Mouse (Mus musculus) embryonic facial prominence, embryonic 10.5 days (tissue): ENCODE results near the gene Anxa9. TPM values are rescaled to one million over a fixed set of nuclear protein-coding genes. Genes with fewer than 3 reads are reported as not detected.

Source experiments
- DNase-seq: peaks from one replicate; pipeline ENCODE4 v3.0.0-alpha.2; 2017; ENCODE audit warnings: low spot score
- H3K27ac ChIP-seq: fragments of 300-500 bp; sonication (generic); replicated peaks from 2 replicates; pipeline ENCODE4 v1.5.1; 2016; ENCODE audit warnings: mild to moderate bottlenecking
- H3K27me3 ChIP-seq: fragments of 300-500 bp; sonication (generic); replicated peaks from 2 replicates; pipeline ENCODE4 v1.6.1; 2016; ENCODE audit warnings: low read depth, mild to moderate bottlenecking; ENCODE audit not compliant: poor library complexity, severe bottlenecking
- H3K36me3 ChIP-seq: fragments of 300-500 bp; sonication (generic); replicated peaks from 2 replicates; pipeline ENCODE4 v1.6.1; 2016; ENCODE audit warnings: mild to moderate bottlenecking, moderate library complexity
- H3K4me1 ChIP-seq: fragments of 300-500 bp; sonication (generic); 2 replicates; pipeline ENCODE4 v1.6.1; 2016
- H3K4me3 ChIP-seq: fragments of 300-500 bp; sonication (generic); 2 replicates; pipeline ENCODE4 v1.5.1; 2016; ENCODE audit warnings: mild to moderate bottlenecking, moderate library complexity
- H3K9me3 ChIP-seq: fragments of 300-500 bp; sonication (generic); 2 replicates; pipeline ENCODE4 v1.6.1; 2016; ENCODE audit warnings: mild to moderate bottlenecking
- WGBS: fragments of 180-500 bp; shearing (Covaris S2); methylation state at CpG from one replicate; pipeline ENCODE4 v1.1.7; 2016; 5-methylcytosine and 5-hydroxymethylcytosine counted together
- polyA plus RNA-seq: library from polyadenylated mRNA; unstranded; fragments of >200 nt; fragmentation: Nextera tagmentation; extraction: Ambion mirVana; gene quantifications from 2 replicates; pipeline ENCODE4 v1.2.1, GENCODE M21; 2016

Gene Anxa9
- polyA plus RNA-seq, 1 experiment from 2014 or later, result 1.3 TPM

GRCm38 (mm10) chr3:95250783-95251424 is 56.1 kb downstream of the Anxa9 start, which contains the start of gene Bnipl:
Gene Bnipl (minus strand): TSS chr3:95251193.
- Histone ChIP-seq H3K4me3 (0 out of 2 replicates have a peak within 1 kb of the TSS, but pooled peaks have one; percentile 8), H3K36me3 (peaks cover 48% of the 10 kb centered on the region), H3K4me1 (peaks cover 8% of the 10 kb centered on the region), H3K27me3 (no peaks in the 10 kb centered on the region), H3K9me3 (no peaks in the 10 kb centered on the region), H3K27ac (peak within 1 kb of the TSS; percentile 57; the same call in 1 of the 2 replicates)
- WGBS, result 50% methylated on average over 7 of the region's 7 CpGs
- peak; percentile 34 for DNase-seq

GRCm38 (mm10) chr3:95250361-95250760 is 56.6 kb downstream of the Anxa9 start:
- Histone ChIP-seq H3K9me3 (no peaks in the 10 kb centered on the region), H3K4me1 (peaks cover 8% of the 10 kb centered on the region), H3K27ac (no peak overlapping the region), H3K36me3 (peaks cover 48% of the 10 kb centered on the region), H3K27me3 (no peaks in the 10 kb centered on the region), H3K4me3 (no peak overlapping the region)
- DNase-seq, result no peak
- WGBS, result 81% methylated on average over 5 of the region's 5 CpGs

GRCm38 (mm10) chr3:95247660-95248336 is 59.2 kb downstream of the Anxa9 start:
- no peak overlapping the region for H3K27ac ChIP-seq
- no peak for DNase-seq
- H3K27me3 ChIP-seq, result no peaks in the 10 kb centered on the region
- 86% methylated on average over 1 of the region's 1 CpGs for WGBS
- no peaks in the 10 kb centered on the region for H3K9me3 ChIP-seq
- peaks cover 27% of the 10 kb centered on the region for H3K36me3 ChIP-seq
- H3K4me3 ChIP-seq, result no peak overlapping the region
- H3K4me1 ChIP-seq, result peaks cover 8% of the 10 kb centered on the region

GRCm38 (mm10) chr3:95246465-95247231 is 60.3 kb downstream of the Anxa9 start:
- peaks cover 20% of the 10 kb centered on the region for H3K36me3 ChIP-seq
- DNase-seq, result no peak
- H3K4me3 ChIP-seq, result no peak overlapping the region
- H3K4me1 ChIP-seq, result peaks cover 8% of the 10 kb centered on the region
- no peaks in the 10 kb centered on the region for H3K9me3 ChIP-seq
- H3K27me3 ChIP-seq, result no peaks in the 10 kb centered on the region
- WGBS, result 85% methylated on average over 5 of the region's 5 CpGs
- H3K27ac ChIP-seq, result no peak overlapping the region

Other genes with a start within 250 kb of the Anxa9 start
- gene Pip5k1a, start 200.2 kb downstream of the Anxa9 start, polyA plus RNA-seq, result 18.0 and 21.3 TPM in 2 replicates
- 288 and 295 TPM in 2 replicates for gene Vps72, start 196.2 kb downstream of the Anxa9 start, polyA plus RNA-seq
- 1.4 and 1.5 TPM in 2 replicates for gene Tmod4, start 182.7 kb downstream of the Anxa9 start, polyA plus RNA-seq
- 81.0 and 84.4 TPM in 2 replicates for gene Scnm1, start 173.2 kb downstream of the Anxa9 start, polyA plus RNA-seq
- gene Lysmd1, start 173.1 kb downstream of the Anxa9 start, polyA plus RNA-seq, result 14.0 and 14.5 TPM in 2 replicates
- gene Tnfaip8l2, start 164.8 kb downstream of the Anxa9 start, polyA plus RNA-seq, result 0.98 and 2.8 TPM in 2 replicates
- 6.8 and 9.2 TPM in 2 replicates for gene Sema6c, start 146.7 kb downstream of the Anxa9 start, polyA plus RNA-seq
- 12.0 and 12.5 TPM in 2 replicates for gene Gabpb2, start 89.3 kb downstream of the Anxa9 start, polyA plus RNA-seq
- 91.1 and 91.2 TPM in 2 replicates for gene Cdc42se1, start 78.4 kb downstream of the Anxa9 start, polyA plus RNA-seq
- gene Mllt11, start 75.0 kb downstream of the Anxa9 start, polyA plus RNA-seq, result 29.9 and 35.2 TPM in 2 replicates
- 0.38 and 0.45 TPM in 2 replicates for gene Gm128, start 65.6 kb downstream of the Anxa9 start, polyA plus RNA-seq
- 0.99 and 2.0 TPM in 2 replicates for gene Bnipl, start 56.0 kb downstream of the Anxa9 start, polyA plus RNA-seq
- 36.3 and 37.1 TPM in 2 replicates for gene Mindy1, start 25.8 kb downstream of the Anxa9 start, polyA plus RNA-seq
- gene Prune1, start 25.1 kb downstream of the Anxa9 start, polyA plus RNA-seq, result 27.3 and 29.1 TPM in 2 replicates
- 125 TPM in 2 replicates for gene Cers2, start 7.6 kb upstream of the Anxa9 start, polyA plus RNA-seq
- 60.9 and 61.1 TPM in 2 replicates for gene Setdb1, start 50.0 kb upstream of the Anxa9 start, polyA plus RNA-seq
- gene 4930558C23Rik, start 95.7 kb upstream of the Anxa9 start, polyA plus RNA-seq, result not detected in 2 replicates
- gene Arnt, start 127.2 kb upstream of the Anxa9 start, polyA plus RNA-seq, result 33.9 and 37.5 TPM in 2 replicates
- gene Ctsk, start 192.1 kb upstream of the Anxa9 start, polyA plus RNA-seq, result 3.4 and 5.5 TPM in 2 replicates
- gene Ctss, start 219.6 kb upstream of the Anxa9 start, polyA plus RNA-seq, result 3.4 and 4.3 TPM in 2 replicates